Mouse (Mus musculus): Measurements from ENCODE around the gene Mpped1.
A peak's percentile ranks its signal among the peaks of the same experiment; 100 is the strongest.

Mpped1 gene

GRCm38 (mm10) chr15:83789046-83789445 is 9.8 kb downstream of the Mpped1 start:
- DNase-seq (ENCODE audit: low read depth, low spot score): no peak

- no peak for DNase-seq (ENCODE audit: low read depth, low spot score)
Observed at GRCm38 (mm10) chr15:83796924-83797323, 17.7 kb downstream of the Mpped1 start.

GRCm38 (mm10) chr15:83798964-83799363 is 19.7 kb downstream of the Mpped1 start:
- DNase-seq (ENCODE audit: low read depth, low spot score): no peak

GRCm38 (mm10) chr15:83801011-83801410 is 21.7 kb downstream of the Mpped1 start:
- no peak for DNase-seq (ENCODE audit: low read depth, low spot score)

GRCm38 (mm10) chr15:83814106-83814505 is 34.8 kb downstream of the Mpped1 start:
- no peak for DNase-seq (ENCODE audit: low read depth, low spot score)

GRCm38 (mm10) chr15:83828011-83828410 is 48.7 kb downstream of the Mpped1 start:
- no peak for DNase-seq (ENCODE audit: low read depth, low spot score)

GRCm38 (mm10) chr15:83829226-83829625 is 50.0 kb downstream of the Mpped1 start:
- DNase-seq (ENCODE audit: low read depth, low spot score): no peak

- no peak for DNase-seq (ENCODE audit: low read depth, low spot score)
Observed at GRCm38 (mm10) chr15:83832265-83832664, 53.0 kb downstream of the Mpped1 start.

GRCm38 (mm10) chr15:83840950-83841719 is 61.9 kb downstream of the Mpped1 start:
- DNase-seq (ENCODE audit: low read depth, low spot score): peak; percentile 86

GRCm38 (mm10) chr15:83842419-83842818 is 63.2 kb downstream of the Mpped1 start:
- no peak for DNase-seq (ENCODE audit: low read depth, low spot score)

GRCm38 (mm10) chr15:83842915-83843789 is 63.9 kb downstream of the Mpped1 start:
- DNase-seq (ENCODE audit: low read depth, low spot score): no peak

GRCm38 (mm10) chr15:83845734-83846133 is 66.5 kb downstream of the Mpped1 start:
- no peak for DNase-seq (ENCODE audit: low read depth, low spot score)

- no peak for DNase-seq (ENCODE audit: low read depth, low spot score)
Observed at GRCm38 (mm10) chr15:83846592-83846991, 67.3 kb downstream of the Mpped1 start.

GRCm38 (mm10) chr15:83847512-83847911 is 68.2 kb downstream of the Mpped1 start:
- DNase-seq (ENCODE audit: low read depth, low spot score): peak; percentile 65

- DNase-seq (ENCODE audit: low read depth, low spot score): peak; percentile 74
Observed at GRCm38 (mm10) chr15:83848193-83848592, 68.9 kb downstream of the Mpped1 start.

- DNase-seq (ENCODE audit: low read depth, low spot score): peak; percentile 67
Observed at GRCm38 (mm10) chr15:83853400-83853811, 74.1 kb downstream of the Mpped1 start.

- no peak for DNase-seq (ENCODE audit: low read depth, low spot score)
Observed at GRCm38 (mm10) chr15:83857129-83857528, 77.9 kb downstream of the Mpped1 start.

- DNase-seq (ENCODE audit: low read depth, low spot score): no peak
Observed at GRCm38 (mm10) chr15:83865626-83866025, 86.4 kb downstream of the Mpped1 start.

GRCm38 (mm10) chr15:83870936-83871335 is 91.7 kb downstream of the Mpped1 start:
- DNase-seq (ENCODE audit: low read depth, low spot score): no peak

- no peak for DNase-seq (ENCODE audit: low read depth, low spot score)
Observed at GRCm38 (mm10) chr15:83877155-83877866, 98.0 kb downstream of the Mpped1 start.

- DNase-seq (ENCODE audit: low read depth, low spot score): no peak
Observed at GRCm38 (mm10) chr15:83877898-83878297, 98.6 kb downstream of the Mpped1 start.

GRCm38 (mm10) chr15:83879845-83880244 is 100.6 kb downstream of the Mpped1 start:
- no peak for DNase-seq (ENCODE audit: low read depth, low spot score)

All from telencephalon, adult 2 months (tissue).